Mouse (Mus musculus) heart, adult 2 months (tissue): Measurements from ENCODE around the gene Syce1l. TPM values are rescaled to one million over a fixed set of nuclear protein-coding genes. Genes with fewer than 3 reads are reported as not detected.

ENCODE experiments used
- DNase-seq, 2 experiments: peaks; one replicate each; pipeline ENCODE4 v3.0.0; 2021
- H3K27ac ChIP-seq: fragments of 200-600 bp; 2 replicates; pipeline ENCODE4 v1.8.1; 2022
- H3K27me3 ChIP-seq: fragments of 200-500 bp; 2 replicates; pipeline ENCODE4 v1.6.1; 2012; ENCODE audit warnings: mild to moderate bottlenecking, low read length, inconsistent platforms, mixed read lengths; ENCODE audit not compliant: control insufficient read depth, insufficient read depth
- H3K36me3 ChIP-seq: fragments of 200-500 bp; 2 replicates; pipeline ENCODE4 v1.6.1; 2012; ENCODE audit warnings: low read length, inconsistent platforms; ENCODE audit not compliant: control insufficient read depth, insufficient read depth
- H3K4me1 ChIP-seq: fragments of 200-500 bp; 2 replicates; pipeline ENCODE4 v1.6.1; 2011; ENCODE audit warnings: low read length; ENCODE audit not compliant: control insufficient read depth, insufficient read depth
- H3K4me3 ChIP-seq: fragments of 200-600 bp; 2 replicates; pipeline ENCODE4 v1.8.1; 2022
- H3K79me2 ChIP-seq: fragments of 200-500 bp; replicated peaks from 2 replicates; pipeline ENCODE4 v1.6.1; 2012; ENCODE audit warnings: mild to moderate bottlenecking, inconsistent platforms, low read length, moderate library complexity, mixed read lengths; ENCODE audit not compliant: control insufficient read depth, insufficient read depth
- H3K9ac ChIP-seq: fragments of 200-500 bp; 2 replicates; pipeline ENCODE4 v1.6.1; 2012; ENCODE audit warnings: low read depth, mild to moderate bottlenecking, control low read depth, inconsistent platforms, low read length, mixed read lengths
- CTCF ChIP-seq: fragments of 200-600 bp; IDR thresholded peaks from 2 replicates; pipeline ENCODE4 v1.8.1; 2022; ENCODE audit warnings: antibody characterized with exemption, mild to moderate bottlenecking, moderate library complexity
- EP300 ChIP-seq: fragments of 200-500 bp; IDR thresholded peaks from 2 replicates; pipeline ENCODE4 v1.6.1; 2011; ENCODE audit warnings: low read depth, low read length, control low read depth; ENCODE audit not compliant: insufficient read depth
- POLR2A ChIP-seq: fragments of 200-500 bp; IDR thresholded peaks from 2 replicates; pipeline ENCODE4 v1.6.1; 2011; ENCODE audit warnings: mild to moderate bottlenecking, low read depth, low read length, control low read depth; ENCODE audit not compliant: insufficient read depth
- WGBS: fragments of 180-500 bp; shearing (Covaris S2); methylation state at CpG from one replicate; pipeline ENCODE4 v1.1.7; 2018; 5-methylcytosine and 5-hydroxymethylcytosine counted together
- intact Hi-C: fragments of 180-260 bp; cut with DNase I; formaldehyde crosslinking; loops from one replicate; pipeline ENCODE4 v1.15.1; 2025
- long read RNA-seq: library from polyadenylated mRNA; stranded (forward); transcript quantifications from one replicate; pipeline ENCODE4 v2.0.0, GENCODE M21; 2021
- polyA plus RNA-seq: library from polyadenylated mRNA; depleted of rRNA; stranded (reverse); fragments of >200 nt; gene quantifications from 2 replicates; pipeline ENCODE4 v1.2.3, GENCODE M21; 2012; rRNA removed
- total RNA-seq, 2 experiments: library from RNA; stranded (reverse); gene quantifications; 2 replicates each; pipeline ENCODE4 v1.2.3; 2021

Syce1l gene
- not detected for total RNA-seq
- polyA plus RNA-seq: not detected in 2 replicates
- long read RNA-seq: 0 reads

DNA sequence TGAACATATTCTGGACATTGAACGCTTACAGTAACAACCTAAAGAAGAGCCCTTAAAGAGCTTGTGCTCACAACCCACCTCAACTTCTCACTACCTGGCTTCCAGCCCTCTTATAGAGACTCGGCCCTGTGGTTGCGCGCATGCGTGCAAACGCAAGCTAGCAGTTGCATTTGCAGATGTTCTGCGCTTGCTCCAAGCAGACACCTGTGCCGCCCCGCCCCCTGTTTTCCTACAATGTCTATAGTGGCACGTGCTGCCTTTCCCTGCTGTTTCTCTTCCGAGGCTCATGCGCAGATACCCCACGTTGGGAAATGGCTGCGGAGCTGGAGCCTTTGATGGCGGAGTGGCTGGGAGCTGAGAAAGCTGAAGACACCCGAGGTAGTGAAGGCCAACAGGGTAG lies at the start of gene Syce1l:
Syce1l (plus strand) TSS at position 288 of the 400 bp plus-strand sequence.
- H3K79me2 ChIP-seq: no peaks in the 10 kb centered on the region
- H3K36me3 ChIP-seq: no peaks in the 10 kb centered on the region
- H3K27ac ChIP-seq: no peak within 1 kb of the TSS
- intact Hi-C loops: no loop called here
- DNase-seq: no peak
- TF ChIP-seq CTCF: no peak
- no peak for TF ChIP-seq EP300
- no peak for TF ChIP-seq POLR2A
- 93% methylated on average over 16 of the region's 16 CpGs for WGBS
- H3K4me3 ChIP-seq: no peak within 1 kb of the TSS
- H3K27me3 ChIP-seq: no peaks in the 10 kb centered on the region
- no peaks in the 10 kb centered on the region for H3K4me1 ChIP-seq
- no peak within 1 kb of the TSS for H3K9ac ChIP-seq

DNA sequence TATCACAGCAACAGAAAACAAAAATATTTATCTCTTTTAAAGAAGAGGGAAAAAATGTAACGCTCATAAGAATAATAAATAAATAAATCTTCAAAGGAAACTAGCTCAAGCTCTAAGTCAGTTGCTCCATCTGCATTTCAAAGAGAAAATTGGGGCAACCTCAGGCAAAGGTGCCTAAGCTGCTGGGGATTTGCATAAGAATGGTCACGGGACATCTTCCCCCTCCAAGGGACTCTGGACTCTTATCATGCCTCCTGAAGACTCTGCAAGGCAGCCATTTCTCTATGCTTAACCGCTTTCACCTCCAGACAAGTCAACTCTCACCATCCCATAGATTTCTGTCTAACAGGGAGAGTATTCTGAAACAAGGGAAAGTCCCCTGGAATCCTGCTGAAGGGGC lies 44.6 kb upstream of the Syce1l start:
- no peak for DNase-seq
- Histone ChIP-seq H3K79me2 (no peaks in the 10 kb centered on the region), H3K9ac (no peak overlapping the region), H3K4me3 (no peak overlapping the region), H3K27ac (no peak overlapping the region), H3K4me1 (no peaks in the 10 kb centered on the region), H3K27me3 (no peaks in the 10 kb centered on the region), H3K36me3 (no peaks in the 10 kb centered on the region)
- intact Hi-C loops: no loop called here
- no peak for TF ChIP-seq EP300
- TF ChIP-seq CTCF: no peak
- TF ChIP-seq POLR2A: no peak
- WGBS: 52% methylated on average over 3 of the region's 3 CpGs

GRCm38 (mm10) chr8:113632634-113633033 lies 10.4 kb upstream of the Syce1l start:
- Histone ChIP-seq H3K27me3 (no peaks in the 10 kb centered on the region), H3K9ac (no peak overlapping the region), H3K36me3 (no peaks in the 10 kb centered on the region), H3K79me2 (no peaks in the 10 kb centered on the region), H3K4me3 (no peak overlapping the region), H3K4me1 (0 out of 2 replicates have a peak, but pooled peaks cover 2% of the 10 kb centered on the region), H3K27ac (no peak overlapping the region)
- TF ChIP-seq POLR2A: no peak
- TF ChIP-seq CTCF: peak; percentile 78
- WGBS: 5% methylated on average over 3 of the region's 3 CpGs
- intact Hi-C loops: loop anchor here (5.0 to 10.0 kb wide), 4 partner anchors 520 to 1585 kb away; partner anchors contain the start of gene Wwox
- DNase-seq: no peak

DNA sequence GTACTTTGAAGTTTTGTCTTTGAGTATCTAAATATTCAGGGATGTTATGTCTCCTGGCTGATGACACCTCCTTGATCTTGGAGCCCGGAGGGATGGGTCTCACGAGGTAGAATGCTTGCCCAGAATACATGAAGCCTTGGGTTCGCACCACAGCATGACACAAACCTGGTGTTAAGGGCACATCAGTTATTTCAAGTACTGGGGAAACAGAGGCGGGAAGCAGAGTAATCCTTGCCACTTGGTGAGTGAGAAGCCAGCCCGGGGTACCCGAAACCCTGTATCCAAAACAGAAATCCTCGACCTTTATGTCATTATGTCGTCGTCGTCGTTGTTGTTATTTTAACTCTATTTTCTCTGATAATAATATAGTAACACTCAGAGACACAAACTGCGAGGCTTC lies 8.9 kb upstream of the Syce1l start:
- no peak for DNase-seq
- TF ChIP-seq POLR2A (no peak), CTCF (no peak), EP300 (no peak)
- intact Hi-C loops: loop anchor here (5.0 to 10.0 kb wide), 4 partner anchors 522 to 1587 kb away; partner anchors contain the start of gene Wwox
- no peak overlapping the region for H3K9ac ChIP-seq
- 21% methylated on average over 12 of the region's 12 CpGs for WGBS
- no peaks in the 10 kb centered on the region for H3K27me3 ChIP-seq
- H3K4me3 ChIP-seq: peak overlapping the region; percentile 92; the same call in 1 of the 2 replicates
- H3K4me1 ChIP-seq: 0 out of 2 replicates have a peak, but pooled peaks cover 2% of the 10 kb centered on the region
- no peaks in the 10 kb centered on the region for H3K36me3 ChIP-seq
- no peaks in the 10 kb centered on the region for H3K79me2 ChIP-seq
- H3K27ac ChIP-seq: peak overlapping the region; percentile 98; the same call in 1 of the 2 replicates

DNA sequence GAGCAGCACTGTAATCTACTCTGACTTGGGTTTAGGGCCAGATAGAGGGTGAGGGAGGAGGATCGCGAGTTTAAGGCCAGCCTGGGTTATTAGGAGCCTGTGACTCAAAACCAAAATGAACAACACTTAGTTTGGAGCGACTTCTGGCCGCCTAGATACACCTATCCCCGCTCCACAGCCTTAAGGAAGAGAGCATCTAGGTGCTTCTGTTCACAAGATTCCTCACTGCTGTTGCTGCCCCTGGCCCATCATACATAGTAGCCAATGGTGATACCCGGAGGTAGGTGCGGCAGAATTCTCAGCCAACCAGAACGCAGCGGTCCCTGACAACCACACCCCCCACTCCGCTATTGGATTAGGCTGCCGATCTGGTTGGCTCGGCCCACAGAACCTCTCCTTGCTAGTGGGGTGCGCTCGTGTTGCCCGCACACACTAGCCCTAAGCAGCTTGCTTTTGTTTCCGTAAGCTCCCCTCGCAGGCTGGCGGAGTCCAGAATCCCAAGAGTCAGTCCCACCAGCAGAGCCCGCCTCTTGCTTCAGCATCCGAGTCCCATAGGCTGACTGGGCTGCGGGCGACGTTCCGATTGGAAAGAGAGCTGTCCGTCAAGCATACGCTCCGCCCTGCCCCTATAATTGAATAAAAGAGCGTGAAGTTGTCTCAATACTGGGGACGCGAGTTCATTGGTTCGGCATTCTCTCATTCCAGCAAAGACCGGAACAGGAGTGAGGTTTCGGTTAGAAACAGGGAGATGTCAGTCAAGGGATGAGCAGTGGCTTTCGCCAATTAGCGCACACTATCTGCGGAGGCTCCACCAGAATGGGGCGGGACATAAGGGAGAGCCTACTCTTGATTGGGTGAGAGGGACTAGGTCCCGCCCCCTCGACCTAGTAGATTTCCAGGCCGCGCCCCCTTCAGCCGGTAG lies 8.1 kb upstream of the Syce1l start, which contains the start of gene Mon1b:
Mon1b (plus strand) TSS at position 918 of the 922 bp plus-strand sequence.
- peak; percentile 99 for DNase-seq
- no peaks in the 10 kb centered on the region for H3K27me3 ChIP-seq
- peak within 1 kb of the TSS; percentile 71 for H3K9ac ChIP-seq
- H3K36me3 ChIP-seq: no peaks in the 10 kb centered on the region
- intact Hi-C loops: loop anchor here (5.0 to 10.0 kb wide), 4 partner anchors 523 to 1588 kb away; partner anchors contain the start of gene Wwox
- no peaks in the 10 kb centered on the region for H3K79me2 ChIP-seq
- peak within 1 kb of the TSS; percentile 92 for H3K4me3 ChIP-seq
- under 1% methylated on average over 42 of the region's 42 CpGs for WGBS
- TF ChIP-seq POLR2A (peak; percentile 50; the same call in 1 of the 2 replicates), EP300 (no peak)
- peak within 1 kb of the TSS; percentile 98 for H3K27ac ChIP-seq
- H3K4me1 ChIP-seq: 0 out of 2 replicates have a peak, but pooled peaks cover 2% of the 10 kb centered on the region
